Mouse (Mus musculus) T-helper 17 cell (primary cell): ENCODE measurements around the gene Slc38a3.

ENCODE experiments used
- in situ Hi-C, 2 experiments: fragments of 300-600 bp; cut with MboI, MseI; formaldehyde crosslinking; loops; 1 replicate in 1 of 2; 2 replicates in 1 of 2; pipeline ENCODE4 v1.15.1; 2025; ENCODE audit warnings: high pct_unique_total_duplicates in 2 of 2

Gene Slc38a3

GRCm38 (mm10) chr9:107641666-107642065 lies 27.7 kb downstream of the Slc38a3 start:
- in situ Hi-C loops: loop anchor here in 1 of 2 experiments (5.0 kb wide), 1 partner anchor 39 kb away; no protein-coding TSS in a partner anchor

- in situ Hi-C loops: loop anchor here in 1 of 2 experiments (5.0 kb wide), 1 partner anchor 38 kb away; no protein-coding TSS in a partner anchor
Measured at GRCm38 (mm10) chr9:107640257-107640772, 29.0 kb downstream of the Slc38a3 start.

GRCm38 (mm10) chr9:107637070-107637469 lies 32.3 kb downstream of the Slc38a3 start:
- in situ Hi-C loops: no loop called here

- in situ Hi-C loops: no loop called here
Measured at GRCm38 (mm10) chr9:107635279-107636028, 33.9 kb downstream of the Slc38a3 start, which contains the start of gene Gnai2. Gnai2 (minus strand) TSS chr9:107635367.

GRCm38 (mm10) chr9:107634406-107635278 lies 34.7 kb downstream of the Slc38a3 start:
- in situ Hi-C loops: no loop called here

- in situ Hi-C loops: no loop called here
Measured at GRCm38 (mm10) chr9:107633661-107634405, 35.5 kb downstream of the Slc38a3 start.

- in situ Hi-C loops: no loop called here
Measured at GRCm38 (mm10) chr9:107633091-107633660, 36.2 kb downstream of the Slc38a3 start.

- in situ Hi-C loops: no loop called here
Measured at GRCm38 (mm10) chr9:107632478-107632877, 36.9 kb downstream of the Slc38a3 start.

GRCm38 (mm10) chr9:107631861-107632260 lies 37.5 kb downstream of the Slc38a3 start:
- in situ Hi-C loops: no loop called here

GRCm38 (mm10) chr9:107631311-107631826 lies 38.0 kb downstream of the Slc38a3 start:
- in situ Hi-C loops: no loop called here

- in situ Hi-C loops: no loop called here
Measured at GRCm38 (mm10) chr9:107630576-107630975, 38.8 kb downstream of the Slc38a3 start.

GRCm38 (mm10) chr9:107629901-107630425 lies 39.4 kb downstream of the Slc38a3 start:
- in situ Hi-C loops: loop anchor here (5.0 kb wide), 2 partner anchors 78 to 947 kb away; partner anchors contain the start of genes Rassf1 (in 1 of the 2) and Wdr6 (in 1 of the 2)

- in situ Hi-C loops: loop anchor here (5.0 kb wide), 2 partner anchors 77 to 948 kb away; partner anchors contain the start of genes Rassf1 (in 1 of the 2) and Wdr6 (in 1 of the 2)
Measured at GRCm38 (mm10) chr9:107629411-107629730, 40.0 kb downstream of the Slc38a3 start.

- in situ Hi-C loops: loop anchor here (5.0 kb wide), 2 partner anchors 77 to 948 kb away; partner anchors contain the start of genes Rassf1 (in 1 of the 2) and Wdr6 (in 1 of the 2)
Measured at GRCm38 (mm10) chr9:107628721-107629410, 40.5 kb downstream of the Slc38a3 start.

GRCm38 (mm10) chr9:107627387-107628255 lies 41.7 kb downstream of the Slc38a3 start:
- in situ Hi-C loops: loop anchor here (5.0 kb wide), 2 partner anchors 75 to 950 kb away; partner anchors contain the start of genes Rassf1 (in 1 of the 2) and Wdr6 (in 1 of the 2)

GRCm38 (mm10) chr9:107626844-107627277 lies 42.5 kb downstream of the Slc38a3 start:
- in situ Hi-C loops: loop anchor here (5.0 kb wide), 2 partner anchors 75 to 950 kb away; partner anchors contain the start of genes Rassf1 (in 1 of the 2) and Wdr6 (in 1 of the 2)

- in situ Hi-C loops: loop anchor here (5.0 kb wide), 2 partner anchors 74 to 951 kb away; partner anchors contain the start of genes Rassf1 (in 1 of the 2) and Wdr6 (in 1 of the 2)
Measured at GRCm38 (mm10) chr9:107626158-107626843, 43.0 kb downstream of the Slc38a3 start.
